Mouse (Mus musculus): ENCODE measurements around the gene Ndufv1.

DNA sequence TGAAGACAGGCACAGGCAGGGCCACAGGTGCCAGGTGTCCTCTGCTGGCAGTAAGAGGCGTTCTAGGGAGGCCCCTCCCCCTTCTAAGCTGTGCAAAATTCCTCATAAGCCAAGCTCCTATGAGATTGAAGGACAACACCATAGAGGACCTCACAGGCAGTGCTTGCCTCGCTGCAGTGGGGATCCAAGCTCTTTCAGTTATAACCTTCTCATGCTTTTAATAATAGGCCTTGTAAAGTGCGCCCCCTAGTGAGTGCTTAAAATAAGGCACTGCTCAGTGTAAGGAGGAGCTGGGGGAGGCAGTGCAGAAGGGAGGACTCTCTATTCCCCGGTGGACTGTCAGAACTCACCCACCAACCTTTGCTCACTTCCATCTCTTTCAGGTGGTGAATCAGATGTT lies 32.3 kb downstream of the Ndufv1 start:
- TF ChIP-seq CTCF (IDR thresholded peaks at IDR 0.05; ENCODE audit: low read depth, low read length) (peak; percentile 39; the same call in 1 of the 2 replicates), POLR2A (IDR thresholded peaks at IDR 0.05; ENCODE audit: borderline replicate concordance, low read depth, low read length) (no peak)

Measured in bone marrow macrophage, adult 2 months (primary cell).